Mouse (Mus musculus): ENCODE data around the gene Rpl28. TPM values are rescaled to one million over a fixed set of nuclear protein-coding genes. Genes with fewer than 3 reads are reported as not detected.

Gene Rpl28
- total RNA-seq, 2 experiments from 2014 or later, result 498 to 526 TPM

- DNase-seq (ENCODE audit: low spot score in 2 of 2), result no peak
Measured at GRCm38 (mm10) chr7:4825365-4825764, 32.7 kb downstream of the Rpl28 start.

DNA sequence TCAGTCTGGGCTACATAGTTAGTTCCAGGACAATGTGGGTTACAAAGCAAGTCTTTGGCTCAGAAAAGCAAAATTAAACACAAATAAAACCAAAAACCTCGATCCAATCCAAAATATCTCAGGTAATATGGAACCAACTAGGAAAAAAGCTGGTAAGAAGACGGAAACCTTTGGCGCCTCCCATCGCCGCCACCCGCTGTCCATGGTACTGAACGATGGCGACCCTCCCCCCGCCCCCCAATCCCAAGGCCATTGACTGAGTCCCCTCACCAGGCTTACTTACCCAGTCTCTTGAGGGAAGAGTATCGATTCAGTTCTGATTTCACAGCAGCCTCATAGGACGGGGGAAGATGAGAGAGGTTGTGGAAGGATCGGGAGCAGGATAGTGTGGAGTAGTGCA, 37.8 kb downstream of the Rpl28 start:
- DNase-seq (ENCODE audit: low spot score in 2 of 2), result no peak

- DNase-seq (ENCODE audit: low spot score in 2 of 2), result no peak
Measured at GRCm38 (mm10) chr7:4835631-4836327, 43.1 kb downstream of the Rpl28 start.

DNA sequence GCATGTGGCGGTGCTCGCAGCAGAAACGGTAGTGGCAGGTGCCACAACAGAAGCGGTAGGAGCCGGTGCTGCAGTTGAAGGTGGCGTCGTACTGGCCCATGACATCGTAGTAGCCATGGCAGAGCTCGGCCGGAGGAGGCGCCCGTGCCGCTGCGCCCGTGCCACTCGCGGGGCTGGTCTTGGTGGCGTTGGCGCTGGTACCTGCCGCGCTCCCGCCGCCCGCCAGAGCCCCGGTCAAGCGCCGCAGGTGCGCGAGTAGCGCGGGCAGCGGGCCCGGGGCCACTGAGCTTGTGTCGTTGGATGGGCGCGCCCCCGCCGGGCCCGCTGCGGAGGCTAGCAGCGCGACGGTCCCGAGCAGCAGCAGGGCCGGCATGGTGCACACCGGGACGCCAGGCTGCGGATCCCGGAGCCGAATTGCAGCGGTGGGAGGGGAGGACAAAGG, 43.7 kb downstream of the Rpl28 start:
- DNase-seq (ENCODE audit: low spot score in 2 of 2), result peak in 1 of 2 experiments; percentile 55

GRCm38 (mm10) chr7:4837639-4838038, 45.0 kb downstream of the Rpl28 start:
- no peak for DNase-seq (ENCODE audit: low spot score in 2 of 2)

GRCm38 (mm10) chr7:4842077-4842476, 49.4 kb downstream of the Rpl28 start:
- DNase-seq (ENCODE audit: low spot score in 2 of 2), result peak; percentile 58 to 71

DNA sequence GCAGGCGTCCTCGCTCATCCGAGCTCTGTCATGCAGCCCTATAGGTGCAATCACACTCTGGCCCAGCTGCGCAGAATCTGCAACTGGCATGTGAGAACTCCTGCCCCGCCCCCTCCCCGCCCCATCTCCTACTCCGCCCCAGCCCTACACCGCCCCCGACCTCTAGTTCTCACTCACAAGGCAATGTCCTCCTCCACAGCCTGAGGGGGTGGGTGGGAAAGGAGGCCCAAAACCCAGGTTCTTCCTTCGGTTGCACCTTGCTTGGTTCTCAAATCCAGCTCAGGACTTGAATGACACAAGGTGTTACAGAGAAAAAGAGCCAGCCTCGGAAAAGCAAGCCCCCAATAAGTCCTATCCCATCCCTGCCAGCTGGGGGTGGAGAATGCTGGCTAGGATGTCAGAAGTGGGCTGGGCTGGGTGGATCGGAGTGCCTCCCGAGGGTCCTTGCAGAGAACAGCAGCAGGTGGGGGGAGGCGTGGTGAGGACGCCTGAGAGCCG, 50.0 kb downstream of the Rpl28 start:
- peak; percentile 53 to 63 for DNase-seq (ENCODE audit: low spot score in 2 of 2)

- DNase-seq (ENCODE audit: low spot score in 2 of 2), result peak; percentile 79 to 90
Measured at GRCm38 (mm10) chr7:4843604-4844244, 51.0 kb downstream of the Rpl28 start.

DNA sequence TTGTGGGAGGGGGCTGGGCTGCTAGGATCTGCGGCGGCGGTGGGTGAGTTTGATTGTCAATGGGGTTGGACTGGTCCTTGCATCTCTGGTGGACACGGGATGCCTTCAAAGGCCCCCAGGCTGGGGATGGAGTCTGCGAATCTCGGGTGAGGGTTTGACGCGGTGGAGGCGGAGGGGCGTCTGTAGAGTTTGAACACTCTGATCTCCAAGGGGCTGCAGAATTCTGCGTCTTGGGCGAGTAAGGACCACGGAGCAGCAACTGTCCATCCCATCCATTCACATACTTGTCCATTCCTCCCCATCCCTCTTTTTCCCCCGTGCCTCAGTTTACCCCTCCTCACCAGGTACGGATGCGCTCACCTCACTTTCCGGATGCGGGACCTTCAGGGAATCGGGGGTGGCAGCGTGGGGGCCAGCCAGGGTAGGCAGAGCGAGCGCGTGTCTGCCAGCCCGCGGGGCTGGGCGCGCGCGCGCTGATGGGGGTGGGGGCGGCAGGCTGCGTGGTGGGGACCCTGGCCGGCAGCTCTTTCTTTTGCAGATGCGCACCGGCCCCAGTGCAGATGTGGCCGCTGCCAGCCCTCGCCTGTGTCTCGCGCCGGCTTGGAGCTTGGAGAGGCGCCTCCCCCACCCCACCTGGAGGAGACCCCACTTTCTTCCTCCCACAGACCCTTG, 51.7 kb downstream of the Rpl28 start, which contains the start of gene Shisa7:
Shisa7 (minus strand) TSS at position 452 of the 672 bp plus-strand sequence.
- peak in 1 of 2 experiments; percentile 57 for DNase-seq (ENCODE audit: low spot score in 2 of 2)

Other genes starting within 250 kb of the Rpl28 start
- 100 to 1,000 TPM; 193 to 200 TPM for gene Syt5, start 245.3 kb upstream of the Rpl28 start, total RNA-seq (2021)
- gene Ptprh, start 188.8 kb upstream of the Rpl28 start, total RNA-seq (2021), result under 1 TPM; 0.35 to 0.36 TPM
- 10 to 100 TPM; 15.0 to 18.4 TPM for gene Tmem86b, start 161.5 kb upstream of the Rpl28 start, total RNA-seq (2021)
- gene Ppp6r1, start 133.9 kb upstream of the Rpl28 start, total RNA-seq (2021), result 100 to 1,000 TPM; 140 TPM
- gene Hspbp1, start 107.8 kb upstream of the Rpl28 start, total RNA-seq (2021), result 10 to 100 TPM; 89.0 to 94.8 TPM
- 100 to 1,000 TPM; 306 to 327 TPM for gene Brsk1, start 102.3 kb upstream of the Rpl28 start, total RNA-seq (2021)
- gene Tmem150b, start 67.6 kb upstream of the Rpl28 start, total RNA-seq (2021), result not detected
- 10 to 100 TPM; 38.9 to 44.2 TPM for gene Kmt5c, start 52.8 kb upstream of the Rpl28 start, total RNA-seq (2021)
- gene Cox6b2, start 39.8 kb upstream of the Rpl28 start, total RNA-seq (2021), result 1 to 10 TPM; 4.7 to 8.6 TPM
- gene Fam71e2, start 21.6 kb upstream of the Rpl28 start, total RNA-seq (2021), result not detected
- gene Il11, start 10.0 kb upstream of the Rpl28 start, total RNA-seq (2021), result under 1 TPM; 0.21 to 0.38 TPM
- gene Tmem190, start 9.9 kb upstream of the Rpl28 start, total RNA-seq (2021), result not detected
- gene Tmem238, start 3.2 kb upstream of the Rpl28 start, total RNA-seq (2021), result 1 to 10 TPM; 2.4 to 2.6 TPM
- gene Ube2s, start 19.7 kb downstream of the Rpl28 start, total RNA-seq (2021), result 100 to 1,000 TPM; 103 to 123 TPM
- gene Shisa7, start 51.8 kb downstream of the Rpl28 start, total RNA-seq (2021), result 100 to 1,000 TPM; 134 to 137 TPM
- 1 to 10 TPM; 3.2 to 5.5 TPM for gene Isoc2b, start 77.4 kb downstream of the Rpl28 start, total RNA-seq (2021)
- 1 to 10 TPM; 8.9 to 9.8 TPM for gene Isoc2a, start 84.3 kb downstream of the Rpl28 start, total RNA-seq (2021)
- under 1 TPM; 0.41 to 0.44 TPM for gene Gm36210, start 113.6 kb downstream of the Rpl28 start, total RNA-seq (2021)
- 10 to 100 TPM; 11.5 to 14.6 TPM for gene Zfp628, start 122.3 kb downstream of the Rpl28 start, total RNA-seq (2021)
- 10 to 100 TPM; 67.8 to 76.2 TPM for gene Nat14, start 129.2 kb downstream of the Rpl28 start, total RNA-seq (2021)
- 1 to 10 TPM; 2.7 to 2.8 TPM for gene Ssc5d, start 132.9 kb downstream of the Rpl28 start, total RNA-seq (2021)
- not detected for gene Sbk2, start 171.5 kb downstream of the Rpl28 start, total RNA-seq (2021)
- gene Sbk3, start 178.3 kb downstream of the Rpl28 start, total RNA-seq (2021), result under 1 TPM; 0.44 to 0.67 TPM
- gene Zfp579, start 203.3 kb downstream of the Rpl28 start, total RNA-seq (2021), result 10 to 100 TPM; 36.9 to 39.0 TPM
- gene Zfp524, start 221.5 kb downstream of the Rpl28 start, total RNA-seq (2021), result 1 to 10 TPM; 5.7 to 6.4 TPM
- gene Fiz1, start 221.8 kb downstream of the Rpl28 start, total RNA-seq (2021), result 10 to 100 TPM; 21.4 to 27.7 TPM
- not detected for gene Gm44973, start 222.6 kb downstream of the Rpl28 start, total RNA-seq (2021)
- gene Zfp865, start 227.5 kb downstream of the Rpl28 start, total RNA-seq (2021), result 10 to 100 TPM; 34.6 to 35.8 TPM
- gene Ccdc106, start 227.7 kb downstream of the Rpl28 start, total RNA-seq (2021), result 10 to 100 TPM; 65.6 to 67.2 TPM
- not detected for gene 4632433K11Rik, start 241.2 kb downstream of the Rpl28 start, total RNA-seq (2021)
- gene Zfp784, start 245.6 kb downstream of the Rpl28 start, total RNA-seq (2021), result 1 to 10 TPM; 5.3 to 7.0 TPM

All from layer of hippocampus, postnatal 14 days (tissue).